Mouse (Mus musculus) liver, embryonic 11.5 days (tissue): ENCODE data around the gene Zfp710. TPM values are rescaled to one million over a fixed set of nuclear protein-coding genes. Genes with fewer than 3 reads are reported as not detected.

Experiments used
- ATAC-seq: fragments of 200-750 bp; cut with Nextera tagmentation; replicated peaks from 2 replicates; pipeline ENCODE4 v1.8.0; 2017; ENCODE audit warnings: moderate number of reproducible peaks, mild to moderate bottlenecking, moderate TSS enrichment, moderate library complexity; ENCODE audit not compliant: low FRiP score
- DNase-seq: peaks from one replicate; pipeline ENCODE4 v3.0.0-alpha.2; 2017; ENCODE audit warnings: low spot score
- H3K27ac ChIP-seq: fragments of 300-500 bp; sonication (generic); 2 replicates; pipeline ENCODE4 v1.5.1; 2014; ENCODE audit warnings: mild to moderate bottlenecking, low read depth, low read length, control low read depth
- H3K27me3 ChIP-seq: fragments of 300-500 bp; sonication (generic); replicated peaks from 2 replicates; pipeline ENCODE4 v1.6.1; 2014; ENCODE audit warnings: low read length, mixed read lengths; ENCODE audit not compliant: control insufficient read depth, insufficient read depth
- H3K36me3 ChIP-seq: fragments of 300-500 bp; sonication (generic); 2 replicates; pipeline ENCODE4 v1.6.1; 2014; ENCODE audit warnings: mild to moderate bottlenecking, low read length, moderate library complexity, mixed read lengths; ENCODE audit not compliant: control insufficient read depth, insufficient read depth
- H3K4me1 ChIP-seq: fragments of 300-500 bp; sonication (generic); replicated peaks from 2 replicates; pipeline ENCODE4 v1.6.1; 2014; ENCODE audit warnings: low read length, mixed read lengths; ENCODE audit not compliant: control insufficient read depth, insufficient read depth
- H3K4me2 ChIP-seq: fragments of 300-500 bp; sonication (generic); 2 replicates; pipeline ENCODE4 v1.6.1; 2014; ENCODE audit warnings: mild to moderate bottlenecking, control low read depth, moderate library complexity
- H3K4me3 ChIP-seq: fragments of 300-500 bp; sonication (generic); 2 replicates; pipeline ENCODE4 v1.5.1; 2014; ENCODE audit warnings: low read depth, low read length, control low read depth
- H3K9ac ChIP-seq: fragments of 300-500 bp; sonication (generic); 2 replicates; pipeline ENCODE4 v1.6.1; 2014; ENCODE audit warnings: low read depth, low read length, control low read depth
- H3K9me3 ChIP-seq: fragments of 300-500 bp; sonication (generic); 2 replicates; pipeline ENCODE4 v1.6.1; 2016; ENCODE audit warnings: low read length, inconsistent platforms, mixed read lengths; ENCODE audit not compliant: control insufficient read depth
- WGBS: fragments of 180-500 bp; shearing (Covaris S2); extraction: QIAGEN DNeasy Blood & Tissue Kit; methylation state at CpG from one replicate; pipeline ENCODE4 v1.1.7; 2014; 5-methylcytosine and 5-hydroxymethylcytosine counted together
- polyA plus RNA-seq: library from polyadenylated mRNA; unstranded; fragments of >200 nt; fragmentation: Nextera tagmentation; extraction: Ambion mirVana; gene quantifications from 2 replicates; pipeline ENCODE4 v1.2.1, GENCODE M21; 2014

The Zfp710 gene
- polyA plus RNA-seq, 1 experiment from 2014 or later = 11.8 TPM

DNA sequence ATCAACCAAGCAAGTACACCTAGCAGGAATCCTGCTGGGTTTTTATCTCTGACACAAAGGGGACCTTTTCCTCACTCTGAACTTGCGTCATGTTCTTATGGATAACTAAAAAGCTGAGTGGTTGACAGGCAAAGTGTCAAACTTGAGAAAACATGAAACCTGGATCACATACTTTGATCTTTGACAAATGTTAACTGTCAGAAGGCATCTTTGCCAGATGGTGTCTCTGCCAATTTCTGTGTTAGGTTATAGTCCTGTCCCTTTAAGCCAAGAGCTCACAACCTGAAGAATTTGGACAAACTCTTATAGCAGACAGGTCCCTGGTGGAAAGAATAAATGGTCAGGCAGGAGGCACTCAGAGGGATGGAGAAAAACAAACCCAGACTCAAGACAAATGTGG is 113.8 kb downstream of the Zfp710 start:
- no peak overlapping the region for H3K9ac ChIP-seq
- H3K27me3 ChIP-seq = no peaks in the 10 kb centered on the region
- H3K27ac ChIP-seq = no peak overlapping the region
- ATAC-seq (no peak), DNase-seq (no peak)
- H3K4me2 ChIP-seq = no peak overlapping the region
- H3K4me1 ChIP-seq = peaks cover 14% of the 10 kb centered on the region
- H3K36me3 ChIP-seq = no peaks in the 10 kb centered on the region
- WGBS = 76% methylated on average over 1 of the region's 1 CpGs
- H3K9me3 ChIP-seq = peaks cover 6% of the 10 kb centered on the region; the same call in 1 of the 2 replicates
- no peak overlapping the region for H3K4me3 ChIP-seq

- H3K27ac ChIP-seq = no peak overlapping the region
- H3K9ac ChIP-seq = no peak overlapping the region
Measured at GRCm38 (mm10) chr7:80140815-80141214, 116.2 kb downstream of the Zfp710 start.

More at GRCm38 (mm10) chr7:80140815-80141214, 116.2 kb downstream of the Zfp710 start:
- Histone ChIP-seq H3K36me3 (no peaks in the 10 kb centered on the region), H3K9me3 (peaks cover 6% of the 10 kb centered on the region; the same call in 1 of the 2 replicates), H3K4me3 (no peak overlapping the region), H3K4me1 (peaks cover 28% of the 10 kb centered on the region), H3K27me3 (no peaks in the 10 kb centered on the region), H3K4me2 (no peak overlapping the region)
- DNase-seq (peak; percentile 77), ATAC-seq (peak; percentile 60)
- 18% methylated on average over 9 of the region's 9 CpGs for WGBS

Other genes starting within 250 kb of the Zfp710 start
- gene Mesp1, start 231.0 kb upstream of the Zfp710 start, polyA plus RNA-seq = not detected in 2 replicates
- 0.11 and 0.21 TPM in 2 replicates for gene Mesp2, start 214.1 kb upstream of the Zfp710 start, polyA plus RNA-seq
- 24.2 and 28.5 TPM in 2 replicates for gene Anpep, start 163.8 kb upstream of the Zfp710 start, polyA plus RNA-seq
- gene Ap3s2, start 104.2 kb upstream of the Zfp710 start, polyA plus RNA-seq = 28.7 and 30.9 TPM in 2 replicates
- 9.9 and 10.6 TPM in 2 replicates for gene Arpin, start 89.5 kb upstream of the Zfp710 start, polyA plus RNA-seq
- gene Idh2, start 90.6 kb downstream of the Zfp710 start, polyA plus RNA-seq = 259 and 268 TPM in 2 replicates
- gene Sema4b, start 162.0 kb downstream of the Zfp710 start, polyA plus RNA-seq = 11.7 and 12.9 TPM in 2 replicates
- 113 and 114 TPM in 2 replicates for gene Cib1, start 208.0 kb downstream of the Zfp710 start, polyA plus RNA-seq
- 6.5 and 7.4 TPM in 2 replicates for gene Gdpgp1, start 208.1 kb downstream of the Zfp710 start, polyA plus RNA-seq
- 0.52 and 1.6 TPM in 2 replicates for gene Ttll13, start 221.6 kb downstream of the Zfp710 start, polyA plus RNA-seq
- gene Ngrn, start 236.4 kb downstream of the Zfp710 start, polyA plus RNA-seq = 55.1 and 58.4 TPM in 2 replicates
- gene Vps33b, start 244.8 kb downstream of the Zfp710 start, polyA plus RNA-seq = 20.8 and 24.4 TPM in 2 replicates